Comparison of ENCODE assay signal across 22 mouse cellular contexts in genomic region chr2:26956811-26957487, GRCm38 (mm10). TPM values are rescaled to one million over a fixed set of nuclear protein-coding genes. Genes with fewer than 3 reads are reported as not detected.
DNase-seq lines count a peak whose midpoint lies in the region; ATAC-seq and TF ChIP-seq lines count a peak whose summit lies in the region.
"Had no signal": no experiment of that assay in that cellular context is flagged by ENCODE, and none has a peak within 500 bp of the region (broad histone marks: within the 10 kb centered on the region; RNA-seq: fewer than 3 reads in every experiment).

No protein-coding gene starts in this region.

- H3K4me3 ChIP-seq in kidney, embryonic 15.5 days (replicated peaks) = no peak overlapping the region
- H3K4me3 ChIP-seq in liver, postnatal 0 days (ENCODE audit: low read depth, low read length) = no peak overlapping the region
- H3K4me3 ChIP-seq: forebrain, embryonic 10.5 days; gastrocnemius, adult 2 months; heart, embryonic 12.5 days; hindbrain, embryonic 13.5 days; limb, embryonic 13.5 days; midbrain, embryonic 13.5 days; neural tube, embryonic 12.5 days had no signal

- TF ChIP-seq EP300 in liver, postnatal 0 days (IDR thresholded peaks at IDR 0.05; ENCODE audit: low read depth) = 0 out of 2 replicates have a peak, but pooled peaks have one; percentile 13

- TF ChIP-seq CTCF in liver, postnatal 0 days (IDR thresholded peaks at IDR 0.05; ENCODE audit: low read depth) = no peak

- H3K4me2 ChIP-seq in kidney, embryonic 15.5 days = no peak overlapping the region
- H3K4me2 ChIP-seq in liver, postnatal 0 days (ENCODE audit: low read depth, low read length) = no peak overlapping the region
- H3K4me2 ChIP-seq: heart, embryonic 12.5 days; hindbrain, embryonic 13.5 days; limb, embryonic 13.5 days; midbrain, embryonic 13.5 days; neural tube, embryonic 12.5 days had no signal

- H3K36me3 ChIP-seq in kidney, embryonic 15.5 days = peaks cover 95% of the 10 kb centered on the region
- peaks cover 73% of the 10 kb centered on the region for H3K36me3 ChIP-seq in liver, postnatal 0 days (replicated peaks; ENCODE audit: insufficient read depth, low read length)

- DNase-seq in kidney, postnatal 14 days = peak; percentile 12
- DNase-seq in large intestine, adult 2 months (ENCODE audit: low read depth, low spot score) = peak; percentile 51
- peak; percentile 46 for DNase-seq in liver, postnatal 0 days
- no peak for DNase-seq in spleen, postnatal 36 days (ENCODE audit: low spot score in 2 of 2)
- no peak for DNase-seq in gastrocnemius, postnatal 10 days
- no peak for DNase-seq in left cerebral cortex, postnatal 14 days (ENCODE audit: low spot score in 2 of 2)
- DNase-seq: cerebellum, adult 8-10 months; gastrocnemius, adult 2 months; right cerebral cortex, adult 18-20 months; thymus, adult 2 months had no signal

- intact Hi-C loops in left cerebral cortex, postnatal 14 days (cut with DNase I) = no loop called here

- WGBS in kidney, embryonic 15.5 days = 93% methylated on average over 12 of the region's 12 CpGs
- 45% methylated on average over 12 of the region's 12 CpGs for WGBS in large intestine, adult 2 months
- WGBS in liver, postnatal 0 days (ENCODE audit: insufficient replicate concordance) = 67% methylated on average over 12 of the region's 12 CpGs

- ATAC-seq in kidney, embryonic 15.5 days (replicated peaks; ENCODE audit: low FRiP score) = no peak
- peak; percentile 97 for ATAC-seq in liver, postnatal 0 days
- ATAC-seq: midbrain, embryonic 13.5 days had no signal

- H3K9me3 ChIP-seq in kidney, embryonic 15.5 days (replicated peaks) = no peaks in the 10 kb centered on the region
- no peaks in the 10 kb centered on the region for H3K9me3 ChIP-seq in liver, postnatal 0 days (ENCODE audit: low read length)
- H3K9me3 ChIP-seq: forebrain, embryonic 10.5 days; heart, embryonic 12.5 days; hindbrain, embryonic 13.5 days; limb, embryonic 13.5 days; midbrain, embryonic 13.5 days; neural tube, embryonic 12.5 days had no signal

- no peak overlapping the region for H3K27ac ChIP-seq in kidney, embryonic 15.5 days
- H3K27ac ChIP-seq in liver, postnatal 0 days (ENCODE audit: low read depth) = peak overlapping the region; percentile 69
- H3K27ac ChIP-seq: forebrain, embryonic 10.5 days; gastrocnemius, adult 2 months; hindbrain, embryonic 13.5 days; limb, embryonic 13.5 days; midbrain, embryonic 13.5 days; neural tube, embryonic 12.5 days had no signal

- peaks cover 14% of the 10 kb centered on the region; the same call in 1 of the 2 replicates for H3K4me1 ChIP-seq in kidney, embryonic 15.5 days
- H3K4me1 ChIP-seq in liver, postnatal 0 days (ENCODE audit: insufficient read depth) = peaks cover 9% of the 10 kb centered on the region

- H3K27me3 ChIP-seq in kidney, embryonic 15.5 days = no peaks in the 10 kb centered on the region
- H3K27me3 ChIP-seq in liver, postnatal 0 days (ENCODE audit: insufficient read depth, low read length) = no peaks in the 10 kb centered on the region
- H3K27me3 ChIP-seq: heart, embryonic 12.5 days; hindbrain, embryonic 13.5 days; limb, embryonic 13.5 days; midbrain, embryonic 13.5 days; neural tube, embryonic 12.5 days had no signal

- no peak overlapping the region for H3K9ac ChIP-seq in kidney, embryonic 15.5 days
- H3K9ac ChIP-seq in liver, postnatal 0 days (replicated peaks) = no peak overlapping the region
- H3K9ac ChIP-seq: heart, embryonic 12.5 days; hindbrain, embryonic 13.5 days; limb, embryonic 13.5 days; midbrain, embryonic 13.5 days; neural tube, embryonic 12.5 days had no signal

RNA-seq across cellular contexts. Expression of gene Rexo4, which starts 7.2 kb away (rescaled TPM):
- polyA plus RNA-seq in kidney, embryonic 15.5 days (2015; fragmentation: Nextera tagmentation; extraction: Ambion mirVana) = 49.7 and 50.1 TPM in 2 replicates
- polyA plus RNA-seq in large intestine, adult 2 months (2012; rRNA removed) = 22.3 and 30.0 TPM in 2 replicates
- 13.7 and 14.2 TPM in 2 replicates for polyA plus RNA-seq in liver, postnatal 0 days (2015; fragmentation: Nextera tagmentation; extraction: Ambion mirVana)
- 10 to 100 TPM; 14.4 to 22.5 TPM for total RNA-seq in gastrocnemius, postnatal 10 days (2021)
- total RNA-seq in left cerebral cortex, postnatal 14 days (2021) = 10 to 100 TPM; 49.8 to 58.4 TPM

RNA-seq across cellular contexts. Expression of gene Adamts13, which starts 16.3 kb away (rescaled TPM):
- polyA plus RNA-seq in kidney, embryonic 15.5 days (2015; fragmentation: Nextera tagmentation; extraction: Ambion mirVana) = 0.06 and 0.26 TPM in 2 replicates
- 0.43 and 0.59 TPM in 2 replicates for polyA plus RNA-seq in large intestine, adult 2 months (2012; rRNA removed)
- polyA plus RNA-seq in liver, postnatal 0 days (2015; fragmentation: Nextera tagmentation; extraction: Ambion mirVana) = 1.7 and 1.9 TPM in 2 replicates
- not detected for total RNA-seq in gastrocnemius, postnatal 10 days (2021)
- 1 to 10 TPM; 2.0 to 2.7 TPM for total RNA-seq in left cerebral cortex, postnatal 14 days (2021)
- total RNA-seq: adrenal gland, adult 18-20 months; gastrocnemius, adult 2 months; granulocyte monocyte progenitor cell, adult 5-6 weeks; heart, postnatal 25 days had no signal
- polyA plus RNA-seq: forebrain, embryonic 10.5 days; heart, embryonic 12.5 days; limb, embryonic 13.5 days; midbrain, embryonic 13.5 days; neural tube, embryonic 12.5 days had no signal

RNA-seq across cellular contexts. Expression of gene Stkld1, which starts 23.1 kb away (rescaled TPM):
- polyA plus RNA-seq in kidney, embryonic 15.5 days (2015; fragmentation: Nextera tagmentation; extraction: Ambion mirVana) = 0.08 TPM in 1 of 2 replicates, not detected in the other
- polyA plus RNA-seq in large intestine, adult 2 months (2012; rRNA removed) = 0.15 TPM in 1 of 2 replicates, not detected in the other
- 0.06 TPM in 1 of 2 replicates, not detected in the other for polyA plus RNA-seq in liver, postnatal 0 days (2015; fragmentation: Nextera tagmentation; extraction: Ambion mirVana)
- total RNA-seq in gastrocnemius, postnatal 10 days (2021) = not detected
- total RNA-seq in left cerebral cortex, postnatal 14 days (2021) = under 1 TPM; 0.15 TPM
- total RNA-seq: gastrocnemius, adult 2 months; heart, postnatal 25 days had no signal
- polyA plus RNA-seq: C2C12; intestine, embryonic 14.5 days; limb, embryonic 13.5 days; neural tube, embryonic 12.5 days had no signal

RNA-seq across cellular contexts. Expression of gene Surf4, which starts 23.2 kb away (rescaled TPM):
- polyA plus RNA-seq in kidney, embryonic 15.5 days (2015; fragmentation: Nextera tagmentation; extraction: Ambion mirVana) = 224 and 227 TPM in 2 replicates
- 378 and 526 TPM in 2 replicates for polyA plus RNA-seq in large intestine, adult 2 months (2012; rRNA removed)
- polyA plus RNA-seq in liver, postnatal 0 days (2015; fragmentation: Nextera tagmentation; extraction: Ambion mirVana) = 105 and 112 TPM in 2 replicates
- 10 to 100 TPM; 93.2 to 99.4 TPM for total RNA-seq in gastrocnemius, postnatal 10 days (2021)
- 10 to 100 TPM; 59.8 to 60.8 TPM for total RNA-seq in left cerebral cortex, postnatal 14 days (2021)

RNA-seq across cellular contexts. Expression of gene Surf1, which starts 40.6 kb away (rescaled TPM):
- 55.2 and 58.1 TPM in 2 replicates for polyA plus RNA-seq in kidney, embryonic 15.5 days (2015; fragmentation: Nextera tagmentation; extraction: Ambion mirVana)
- polyA plus RNA-seq in large intestine, adult 2 months (2012; rRNA removed) = 44.4 and 49.5 TPM in 2 replicates
- 29.8 and 30.1 TPM in 2 replicates for polyA plus RNA-seq in liver, postnatal 0 days (2015; fragmentation: Nextera tagmentation; extraction: Ambion mirVana)
- total RNA-seq in gastrocnemius, postnatal 10 days (2021) = 10 to 100 TPM; 33.3 to 37.6 TPM
- 10 to 100 TPM; 82.5 to 87.3 TPM for total RNA-seq in left cerebral cortex, postnatal 14 days (2021)

Comparison
In these comparisons a context has a peak if more than half of its experiments do, and no peak if none do; other contexts are left out.
1. DNase-seq: peak in kidney, postnatal 14 days (single experiment), large intestine, adult 2 months (single experiment) and liver, postnatal 0 days (single experiment); none in spleen, postnatal 36 days (0 of 2), gastrocnemius, postnatal 10 days (single experiment) and left cerebral cortex, postnatal 14 days (0 of 2).